Mouse (Mus musculus) olfactory bulb, adult 2 months (tissue): Measurements from ENCODE around the gene Rhou.

ENCODE experiments used
- CTCF ChIP-seq: fragments of 200-500 bp; IDR thresholded peaks from 2 replicates; pipeline ENCODE4 v1.5.1; 2012; ENCODE audit warnings: low read depth, mild to moderate bottlenecking, low read length, moderate library complexity; ENCODE audit not compliant: insufficient read depth
- POLR2A ChIP-seq: fragments of 200-500 bp; IDR thresholded peaks from 2 replicates; pipeline ENCODE4 v1.6.1; 2012; ENCODE audit warnings: mild to moderate bottlenecking, low read depth, low read length, moderate library complexity; ENCODE audit not compliant: insufficient read depth

- TF ChIP-seq CTCF = no peak
- TF ChIP-seq POLR2A = no peak
Measured at GRCm38 (mm10) chr8:123665580-123665979, 11.9 kb downstream of the Rhou start.
